Mouse (Mus musculus): ENCODE results near the gene Rpusd4. TPM values are rescaled to one million over a fixed set of nuclear protein-coding genes. Genes with fewer than 3 reads are reported as not detected.

Gene Rpusd4
- polyA plus RNA-seq, 1 experiment from 2014 or later: 25.6 TPM

GRCm38 (mm10) chr9:35283415-35284069 lies 15.9 kb downstream of the Rpusd4 start:
- CTCF ChIA-PET: interaction anchor here (1.2 to 6.6 kb wide), 8 partner anchors 9 to 258 kb away, joined by 3 to 54 read pairs (median 7); no protein-coding TSS in a partner anchor
- TF ChIP-seq CTCF (IDR thresholded peaks at IDR 0.05): no peak
- in situ Hi-C loops (cut with MboI; ENCODE audit: low pct_unique_long_range_greater_than_20kb): loop anchor here (5.0 kb wide), 2 partner anchors 144 to 249 kb away; no protein-coding TSS in a partner anchor
- DNase-seq (ENCODE audit: low read depth, low spot score): no peak
- no peak for ATAC-seq
- POLR2A ChIA-PET: no interaction called here
- no peaks in the 10 kb centered on the region for H3K27me3 ChIP-seq

GRCm38 (mm10) chr9:35284351-35284750 lies 16.7 kb downstream of the Rpusd4 start:
- ChIA-PET POLR2A (no interaction called here), CTCF (interaction anchor here (1.0 to 6.6 kb wide), 7 partner anchors 23 to 257 kb away, joined by 3 to 54 read pairs (median 5); no protein-coding TSS in a partner anchor)
- no peak for DNase-seq (ENCODE audit: low read depth, low spot score)
- in situ Hi-C loops (cut with MboI; ENCODE audit: low pct_unique_long_range_greater_than_20kb): loop anchor here (5.0 kb wide), 2 partner anchors 143 to 248 kb away; no protein-coding TSS in a partner anchor
- H3K27me3 ChIP-seq: no peaks in the 10 kb centered on the region
- no peak for TF ChIP-seq CTCF (IDR thresholded peaks at IDR 0.05)
- no peak for ATAC-seq

- ChIA-PET CTCF (interaction anchor here (1.1 to 6.6 kb wide), 6 partner anchors 14 to 255 kb away, joined by 3 to 54 read pairs (median 4); no protein-coding TSS in a partner anchor), POLR2A (interaction anchor here (0.6 to 1.0 kb wide), 2 partner anchors 21 to 239 kb away, joined by 3 to 4 read pairs; no protein-coding TSS in a partner anchor)
- in situ Hi-C loops (cut with MboI; ENCODE audit: low pct_unique_long_range_greater_than_20kb): no loop called here
Observed at GRCm38 (mm10) chr9:35286351-35286750, 18.7 kb downstream of the Rpusd4 start.

GRCm38 (mm10) chr9:35289992-35290391 lies 22.3 kb downstream of the Rpusd4 start:
- TF ChIP-seq CTCF (IDR thresholded peaks at IDR 0.05): no peak
- no peaks in the 10 kb centered on the region for H3K27me3 ChIP-seq
- CTCF ChIA-PET: no interaction called here
- DNase-seq (ENCODE audit: low read depth, low spot score): no peak
- no peak for ATAC-seq
- in situ Hi-C loops (cut with MboI; ENCODE audit: low pct_unique_long_range_greater_than_20kb): no loop called here
- POLR2A ChIA-PET: no interaction called here

More at GRCm38 (mm10) chr9:35286351-35286750, 18.7 kb downstream of the Rpusd4 start:
- no peak for ATAC-seq
- DNase-seq (ENCODE audit: low read depth, low spot score): no peak
- no peaks in the 10 kb centered on the region for H3K27me3 ChIP-seq
- no peak for TF ChIP-seq CTCF (IDR thresholded peaks at IDR 0.05)

GRCm38 (mm10) chr9:35290417-35290816 lies 22.8 kb downstream of the Rpusd4 start:
- no peak for DNase-seq (ENCODE audit: low read depth, low spot score)
- in situ Hi-C loops (cut with MboI; ENCODE audit: low pct_unique_long_range_greater_than_20kb): no loop called here
- CTCF ChIA-PET: no interaction called here
- TF ChIP-seq CTCF (IDR thresholded peaks at IDR 0.05): no peak
- ATAC-seq: no peak
- no peaks in the 10 kb centered on the region for H3K27me3 ChIP-seq
- POLR2A ChIA-PET: interaction anchor here (0.6 kb wide), 1 partner anchor 251 kb away, joined by 3 read pairs; no protein-coding TSS in a partner anchor

- no peak for TF ChIP-seq CTCF (IDR thresholded peaks at IDR 0.05)
- CTCF ChIA-PET: no interaction called here
- ATAC-seq (no peak), DNase-seq (ENCODE audit: low read depth, low spot score) (no peak)
- in situ Hi-C loops (cut with MboI; ENCODE audit: low pct_unique_long_range_greater_than_20kb): no loop called here
- H3K27me3 ChIP-seq: no peaks in the 10 kb centered on the region
- POLR2A ChIA-PET: interaction anchor here (0.6 kb wide), 1 partner anchor 251 kb away, joined by 3 read pairs; no protein-coding TSS in a partner anchor
Observed at GRCm38 (mm10) chr9:35290916-35291315, 23.3 kb downstream of the Rpusd4 start.

GRCm38 (mm10) chr9:35293465-35293864 lies 25.8 kb downstream of the Rpusd4 start:
- CTCF ChIA-PET: interaction anchor here (1.6 to 2.2 kb wide), 2 partner anchors 11 to 143 kb away, joined by 3 to 6 read pairs; no protein-coding TSS in a partner anchor
- in situ Hi-C loops (cut with MboI; ENCODE audit: low pct_unique_long_range_greater_than_20kb): no loop called here
- ATAC-seq (no peak), DNase-seq (ENCODE audit: low read depth, low spot score) (no peak)
- no peak for TF ChIP-seq CTCF (IDR thresholded peaks at IDR 0.05)
- no peaks in the 10 kb centered on the region for H3K27me3 ChIP-seq
- POLR2A ChIA-PET: interaction anchor here (0.6 kb wide), 1 partner anchor 133 kb away, joined by 3 read pairs; no protein-coding TSS in a partner anchor

GRCm38 (mm10) chr9:35297791-35298190 lies 30.1 kb downstream of the Rpusd4 start:
- H3K27me3 ChIP-seq: no peaks in the 10 kb centered on the region
- POLR2A ChIA-PET: no interaction called here
- no peak for DNase-seq (ENCODE audit: low read depth, low spot score)
- no peak for TF ChIP-seq CTCF (IDR thresholded peaks at IDR 0.05)
- in situ Hi-C loops (cut with MboI; ENCODE audit: low pct_unique_long_range_greater_than_20kb): no loop called here
- ATAC-seq: no peak
- CTCF ChIA-PET: interaction anchor here (1.1 to 1.3 kb wide), 2 partner anchors 13 to 28 kb away, joined by 3 read pairs; no protein-coding TSS in a partner anchor

GRCm38 (mm10) chr9:35302172-35302571 lies 34.5 kb downstream of the Rpusd4 start:
- no peak for TF ChIP-seq CTCF (IDR thresholded peaks at IDR 0.05)
- H3K27me3 ChIP-seq: no peaks in the 10 kb centered on the region
- POLR2A ChIA-PET: interaction anchor here (0.6 kb wide), 1 partner anchor 58 kb away, joined by 3 read pairs; no protein-coding TSS in a partner anchor
- CTCF ChIA-PET: interaction anchor here (3.1 kb wide), 1 partner anchor 10 kb away, joined by 12 read pairs; no protein-coding TSS in a partner anchor
- no peak for ATAC-seq
- in situ Hi-C loops (cut with MboI; ENCODE audit: low pct_unique_long_range_greater_than_20kb): no loop called here
- DNase-seq (ENCODE audit: low read depth, low spot score): no peak

DNA sequence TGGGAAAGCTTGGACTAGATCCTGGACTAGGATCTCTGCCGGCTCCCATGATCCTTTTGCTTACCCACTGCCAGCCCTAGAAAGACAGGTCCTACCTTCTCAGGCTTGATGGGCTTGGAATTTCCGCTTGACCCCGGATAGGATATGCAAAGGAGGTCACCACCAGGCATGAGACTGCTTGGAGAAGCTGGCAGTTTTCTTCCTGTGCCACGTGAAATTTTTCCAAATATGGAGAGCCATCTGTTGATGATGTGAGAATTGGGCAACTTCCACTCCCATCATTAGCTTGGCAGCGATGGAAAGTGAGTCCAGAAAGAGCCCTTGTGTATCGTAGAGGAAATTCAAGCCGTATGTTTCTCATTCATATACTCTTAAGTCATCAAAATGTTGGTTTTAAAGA lies 39.8 kb downstream of the Rpusd4 start:
- in situ Hi-C loops (cut with MboI; ENCODE audit: low pct_unique_long_range_greater_than_20kb): no loop called here
- H3K27me3 ChIP-seq: no peaks in the 10 kb centered on the region
- TF ChIP-seq CTCF (IDR thresholded peaks at IDR 0.05): no peak
- ChIA-PET POLR2A (interaction anchor here (0.6 kb wide), 1 partner anchor 21 kb away, joined by 4 read pairs; no protein-coding TSS in a partner anchor), CTCF (interaction anchor here (0.8 to 1.6 kb wide), 3 partner anchors 8 to 228 kb away, joined by 3 to 5 read pairs (median 5); no protein-coding TSS in a partner anchor)
- no peak for ATAC-seq
- DNase-seq (ENCODE audit: low read depth, low spot score): no peak

GRCm38 (mm10) chr9:35310377-35310776 lies 42.7 kb downstream of the Rpusd4 start:
- DNase-seq (ENCODE audit: low read depth, low spot score) (no peak), ATAC-seq (no peak)
- TF ChIP-seq CTCF (IDR thresholded peaks at IDR 0.05): no peak
- in situ Hi-C loops (cut with MboI; ENCODE audit: low pct_unique_long_range_greater_than_20kb): no loop called here
- POLR2A ChIA-PET: no interaction called here
- CTCF ChIA-PET: no interaction called here
- H3K27me3 ChIP-seq: no peaks in the 10 kb centered on the region

Data from Patski (cell line).